Mouse (Mus musculus): ENCODE data around the gene Tmem216. TPM values are rescaled to one million over a fixed set of nuclear protein-coding genes. Genes with fewer than 3 reads are reported as not detected.

Tmem216 gene
- polyA plus RNA-seq, 1 experiment from 2014 or later: 62.2 TPM

DNA sequence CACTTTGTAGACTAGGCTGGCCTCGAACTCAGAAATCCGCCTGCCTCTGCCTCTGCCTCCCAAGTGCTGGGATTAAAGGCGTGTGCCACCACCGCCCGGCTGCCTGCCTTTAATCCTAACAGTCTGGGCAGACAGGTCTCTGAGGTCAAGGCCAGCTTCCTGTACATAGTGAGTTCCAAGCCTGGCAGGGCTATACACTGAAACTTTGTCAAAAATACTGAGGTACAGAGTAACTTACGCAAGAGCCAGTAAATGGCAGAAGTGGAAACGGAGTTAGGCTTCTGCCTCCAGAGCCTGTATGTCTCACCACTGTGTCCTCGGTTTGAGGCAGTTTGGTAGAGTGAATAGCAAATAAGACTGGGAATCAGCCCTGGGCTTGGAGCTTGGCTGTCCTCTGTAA is 31.2 kb upstream of the Tmem216 start:
- Histone ChIP-seq H3K36me3 (peaks cover 27% of the 10 kb centered on the region), H3K27ac (no peak overlapping the region), H3K4me3 (no peak overlapping the region), H3K4me1 (0 out of 2 replicates have a peak, but pooled peaks cover 2% of the 10 kb centered on the region), H3K9me3 (replicated peaks) (no peaks in the 10 kb centered on the region), H3K27me3 (ENCODE audit: low read depth, poor library complexity, severe bottlenecking) (no peaks in the 10 kb centered on the region)
- WGBS: 83% methylated on average over 8 of the region's 8 CpGs
- no peak for DNase-seq (ENCODE audit: low spot score)

DNA sequence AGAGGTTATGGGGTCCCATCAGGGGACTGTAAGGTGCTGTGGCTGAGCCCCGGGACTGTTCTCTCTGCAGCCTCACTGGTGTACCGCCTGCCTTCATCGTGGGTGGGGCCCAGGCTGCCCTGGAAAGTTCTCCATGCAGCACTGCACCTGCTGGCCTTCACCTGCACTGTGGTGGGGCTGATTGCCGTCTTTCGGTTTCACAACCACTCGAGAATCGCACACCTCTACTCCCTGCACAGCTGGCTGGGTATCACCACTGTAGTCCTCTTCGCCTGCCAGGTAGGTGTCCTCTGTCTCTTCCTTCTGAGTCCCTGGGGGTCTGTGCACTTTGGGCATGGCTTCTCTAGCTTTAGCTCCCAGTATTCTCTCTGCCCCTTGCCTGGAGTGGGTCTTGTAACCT is 29.1 kb upstream of the Tmem216 start:
- Histone ChIP-seq H3K4me3 (no peak overlapping the region), H3K27ac (no peak overlapping the region), H3K36me3 (peaks cover 17% of the 10 kb centered on the region), H3K9me3 (replicated peaks) (no peaks in the 10 kb centered on the region), H3K27me3 (ENCODE audit: low read depth, poor library complexity, severe bottlenecking) (no peaks in the 10 kb centered on the region), H3K4me1 (0 out of 2 replicates have a peak, but pooled peaks cover 2% of the 10 kb centered on the region)
- 86% methylated on average over 8 of the region's 8 CpGs for WGBS
- no peak for DNase-seq (ENCODE audit: low spot score)

DNA sequence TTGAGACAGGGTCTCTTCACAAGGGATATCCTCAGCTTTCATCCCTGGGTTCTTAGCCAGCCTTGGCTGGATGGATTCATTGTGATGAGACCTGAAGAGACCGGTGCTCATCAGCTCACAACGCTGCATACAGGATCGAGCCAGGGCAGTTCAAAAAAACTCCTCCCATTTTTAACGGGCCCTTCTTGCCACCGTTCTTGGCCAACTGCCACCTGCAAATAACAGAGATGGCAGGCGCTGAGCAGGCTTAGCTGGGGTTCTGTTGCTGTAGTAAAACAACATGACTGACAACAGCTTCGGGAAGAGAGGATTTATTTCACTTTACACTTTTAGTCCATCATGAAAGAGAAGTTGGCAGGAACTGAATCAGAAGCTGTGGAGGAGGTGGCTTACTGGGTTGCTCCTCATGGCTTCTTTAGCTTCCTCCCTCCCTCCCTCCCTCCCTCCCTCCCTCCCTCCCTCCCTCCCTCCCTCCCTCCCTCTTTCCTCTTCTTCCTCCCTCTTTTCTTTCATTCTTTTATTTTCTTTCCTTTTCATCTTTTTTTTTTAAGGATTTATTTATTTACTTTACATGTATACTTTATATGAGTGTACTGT is 27.6 kb upstream of the Tmem216 start:
- DNase-seq (ENCODE audit: low spot score): no peak
- Histone ChIP-seq H3K27me3 (ENCODE audit: low read depth, poor library complexity, severe bottlenecking) (no peaks in the 10 kb centered on the region), H3K4me1 (no peaks in the 10 kb centered on the region), H3K27ac (no peak overlapping the region), H3K4me3 (no peak overlapping the region), H3K36me3 (peaks cover 17% of the 10 kb centered on the region), H3K9me3 (replicated peaks) (no peaks in the 10 kb centered on the region)
- 77% methylated on average over 7 of the region's 7 CpGs for WGBS

DNA sequence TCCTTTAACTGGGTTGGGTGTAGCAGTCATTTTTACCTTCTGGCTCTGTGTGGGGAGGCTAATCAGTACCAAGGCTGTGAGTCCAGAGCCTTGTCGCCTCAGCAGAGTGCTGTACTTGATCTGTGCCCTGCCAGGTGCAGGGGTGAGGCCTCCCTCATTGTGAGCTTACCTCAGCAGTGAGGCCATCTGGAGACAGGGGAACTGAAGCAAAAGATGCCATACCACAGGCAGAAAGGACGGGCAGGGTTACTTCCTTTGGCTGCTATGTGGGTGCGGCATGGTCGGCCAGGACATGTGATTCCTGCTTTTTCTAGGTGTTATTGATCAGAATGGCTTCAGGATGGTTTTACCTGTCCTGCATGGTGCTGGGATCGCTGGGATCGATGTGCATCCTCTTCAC is 25.9 kb upstream of the Tmem216 start:
- Histone ChIP-seq H3K4me1 (peaks cover 8% of the 10 kb centered on the region; the same call in 1 of the 2 replicates), H3K27me3 (ENCODE audit: low read depth, poor library complexity, severe bottlenecking) (no peaks in the 10 kb centered on the region), H3K9me3 (replicated peaks) (no peaks in the 10 kb centered on the region), H3K4me3 (no peak overlapping the region), H3K27ac (no peak overlapping the region), H3K36me3 (peaks cover 8% of the 10 kb centered on the region)
- no peak for DNase-seq (ENCODE audit: low spot score)
- 88% methylated on average over 6 of the region's 6 CpGs for WGBS

DNA sequence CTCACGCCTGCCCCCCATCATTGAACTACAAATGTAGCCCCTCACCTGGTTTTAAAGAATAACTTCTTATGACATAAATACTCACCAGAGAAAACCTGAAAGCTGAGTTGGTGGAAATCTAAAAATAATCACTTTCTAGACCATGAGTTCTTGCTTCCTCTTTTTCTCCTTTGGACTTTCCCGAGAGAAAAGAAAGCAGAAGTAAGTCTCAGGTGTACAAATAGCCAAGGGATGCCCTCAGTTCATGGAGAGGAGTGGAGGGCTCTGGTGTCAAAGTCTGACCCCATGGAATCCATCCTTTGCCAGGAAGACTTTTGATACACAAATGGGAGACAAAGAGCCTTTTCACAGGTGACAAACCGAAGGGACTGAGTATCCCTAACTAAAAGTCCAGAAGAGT is 24.7 kb upstream of the Tmem216 start:
- no peaks in the 10 kb centered on the region for H3K27me3 ChIP-seq (ENCODE audit: low read depth, poor library complexity, severe bottlenecking)
- WGBS: 86% methylated on average over 3 of the region's 3 CpGs
- no peaks in the 10 kb centered on the region for H3K9me3 ChIP-seq (replicated peaks)
- H3K36me3 ChIP-seq: peaks cover 8% of the 10 kb centered on the region
- peaks cover 14% of the 10 kb centered on the region for H3K4me1 ChIP-seq
- H3K4me3 ChIP-seq: no peak overlapping the region
- no peak for DNase-seq (ENCODE audit: low spot score)
- no peak overlapping the region for H3K27ac ChIP-seq

- H3K4me1 ChIP-seq: peaks cover 14% of the 10 kb centered on the region
- WGBS: 83% methylated on average over 3 of the region's 3 CpGs
- H3K4me3 ChIP-seq: no peak overlapping the region
- DNase-seq (ENCODE audit: low spot score): no peak
- no peak overlapping the region for H3K27ac ChIP-seq
- H3K9me3 ChIP-seq (replicated peaks): no peaks in the 10 kb centered on the region
- H3K36me3 ChIP-seq: peaks cover 9% of the 10 kb centered on the region
- no peaks in the 10 kb centered on the region for H3K27me3 ChIP-seq (ENCODE audit: low read depth, poor library complexity, severe bottlenecking)
Measured at GRCm38 (mm10) chr19:10580102-10580501, 24.1 kb upstream of the Tmem216 start.

GRCm38 (mm10) chr19:10576690-10577561 is 20.9 kb upstream of the Tmem216 start, which contains the start of the genes Cyb561a3 and Tmem138:
TSS of gene Cyb561a3 (plus strand) at chr19:10577172.
TSS of gene Tmem138 (minus strand) at chr19:10577362.
- DNase-seq (ENCODE audit: low spot score): peak; percentile 93
- Histone ChIP-seq H3K9me3 (replicated peaks) (no peaks in the 10 kb centered on the region), H3K4me3 (peak within 1 kb of the TSS; percentile 67), H3K36me3 (peaks cover 34% of the 10 kb centered on the region), H3K27ac (peak within 1 kb of the TSS; percentile 92), H3K27me3 (ENCODE audit: low read depth, poor library complexity, severe bottlenecking) (no peaks in the 10 kb centered on the region), H3K4me1 (peaks cover 14% of the 10 kb centered on the region)
- under 1% methylated on average over 44 of the region's 44 CpGs for WGBS

GRCm38 (mm10) chr19:10569627-10570026 is 13.6 kb upstream of the Tmem216 start:
- Histone ChIP-seq H3K9me3 (replicated peaks) (no peaks in the 10 kb centered on the region), H3K4me1 (no peaks in the 10 kb centered on the region), H3K27me3 (ENCODE audit: low read depth, poor library complexity, severe bottlenecking) (no peaks in the 10 kb centered on the region), H3K4me3 (no peak overlapping the region), H3K36me3 (peaks cover 59% of the 10 kb centered on the region), H3K27ac (no peak overlapping the region)
- DNase-seq (ENCODE audit: low spot score): no peak
- 97% methylated on average over 6 of the region's 6 CpGs for WGBS

DNA sequence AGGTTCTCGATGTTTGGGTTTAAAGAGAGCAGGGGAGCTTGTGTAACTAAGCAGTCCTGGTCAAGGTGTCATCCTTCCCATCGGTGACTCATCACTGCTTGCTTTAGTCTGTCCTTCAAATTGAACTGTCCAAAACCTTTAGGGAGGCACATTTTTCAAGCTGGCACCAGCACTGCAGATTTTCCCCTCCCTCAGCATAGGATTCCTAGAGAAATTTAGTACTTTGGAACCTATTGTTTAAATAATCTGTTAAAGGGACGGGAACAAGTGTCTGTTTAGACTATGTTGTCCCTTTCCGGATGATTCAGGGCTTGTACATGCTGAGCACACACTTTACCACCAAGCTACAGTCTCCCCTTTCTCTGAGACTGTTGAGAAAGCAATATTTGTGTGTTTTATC is 9.2 kb upstream of the Tmem216 start:
- H3K9me3 ChIP-seq (replicated peaks): no peaks in the 10 kb centered on the region
- 88% methylated on average over 4 of the region's 4 CpGs for WGBS
- no peak for DNase-seq (ENCODE audit: low spot score)
- H3K4me1 ChIP-seq: no peaks in the 10 kb centered on the region
- H3K4me3 ChIP-seq: no peak overlapping the region
- no peak overlapping the region for H3K27ac ChIP-seq
- H3K36me3 ChIP-seq: peaks cover 15% of the 10 kb centered on the region
- no peaks in the 10 kb centered on the region for H3K27me3 ChIP-seq (ENCODE audit: low read depth, poor library complexity, severe bottlenecking)

GRCm38 (mm10) chr19:10564278-10564677 is 8.2 kb upstream of the Tmem216 start:
- WGBS: 83% methylated on average over 6 of the region's 6 CpGs

GRCm38 (mm10) chr19:10562351-10562750 is 6.3 kb upstream of the Tmem216 start:
- H3K36me3 ChIP-seq: no peaks in the 10 kb centered on the region
- WGBS: 71% methylated on average over 5 of the region's 5 CpGs
- no peaks in the 10 kb centered on the region for H3K9me3 ChIP-seq (replicated peaks)
- H3K27me3 ChIP-seq (ENCODE audit: low read depth, poor library complexity, severe bottlenecking): no peaks in the 10 kb centered on the region
- H3K27ac ChIP-seq: no peak overlapping the region
- H3K4me3 ChIP-seq: no peak overlapping the region
- no peak for DNase-seq (ENCODE audit: low spot score)
- H3K4me1 ChIP-seq: no peaks in the 10 kb centered on the region

More at GRCm38 (mm10) chr19:10564278-10564677, 8.2 kb upstream of the Tmem216 start:
- H3K4me3 ChIP-seq: no peak overlapping the region
- H3K36me3 ChIP-seq: peaks cover 6% of the 10 kb centered on the region; the same call in 1 of the 2 replicates
- H3K27me3 ChIP-seq (ENCODE audit: low read depth, poor library complexity, severe bottlenecking): no peaks in the 10 kb centered on the region
- H3K4me1 ChIP-seq: no peaks in the 10 kb centered on the region
- H3K27ac ChIP-seq: no peak overlapping the region
- DNase-seq (ENCODE audit: low spot score): no peak
- H3K9me3 ChIP-seq (replicated peaks): no peaks in the 10 kb centered on the region

GRCm38 (mm10) chr19:10561558-10562314 is 5.7 kb upstream of the Tmem216 start:
- Histone ChIP-seq H3K27ac (no peak overlapping the region), H3K36me3 (no peaks in the 10 kb centered on the region), H3K4me1 (no peaks in the 10 kb centered on the region), H3K9me3 (replicated peaks) (no peaks in the 10 kb centered on the region), H3K4me3 (no peak overlapping the region), H3K27me3 (ENCODE audit: low read depth, poor library complexity, severe bottlenecking) (no peaks in the 10 kb centered on the region)
- no peak for DNase-seq (ENCODE audit: low spot score)
- 63% methylated on average over 6 of the region's 6 CpGs for WGBS

DNA sequence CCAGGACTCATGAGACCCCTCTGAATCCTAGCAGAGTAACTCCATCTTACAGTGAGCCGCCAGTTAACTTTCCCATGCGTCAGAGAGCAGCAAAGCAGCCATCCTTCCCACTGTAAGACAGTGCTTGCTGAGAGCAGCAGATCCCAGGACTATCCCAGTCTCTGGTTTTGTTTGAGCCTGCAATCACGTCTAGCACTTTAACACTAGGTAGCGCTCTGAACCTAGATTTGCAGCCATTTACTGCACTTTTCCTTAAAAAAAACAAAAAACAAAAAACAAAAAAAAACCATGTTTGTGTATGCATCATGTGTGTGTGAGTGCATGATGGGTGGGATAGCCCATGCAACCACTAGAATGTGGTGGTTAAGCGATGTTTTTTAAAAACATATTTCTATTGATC is 4.1 kb upstream of the Tmem216 start:
- peaks cover 10% of the 10 kb centered on the region for H3K4me1 ChIP-seq
- no peaks in the 10 kb centered on the region for H3K9me3 ChIP-seq (replicated peaks)
- no peak for DNase-seq (ENCODE audit: low spot score)
- WGBS: 35% methylated on average over 5 of the region's 5 CpGs
- no peaks in the 10 kb centered on the region for H3K27me3 ChIP-seq (ENCODE audit: low read depth, poor library complexity, severe bottlenecking)
- H3K4me3 ChIP-seq: no peak overlapping the region
- H3K36me3 ChIP-seq: no peaks in the 10 kb centered on the region
- no peak overlapping the region for H3K27ac ChIP-seq
